Mouse (Mus musculus): ENCODE results near the gene Ralgapb. TPM values are rescaled to one million over a fixed set of nuclear protein-coding genes. Genes with fewer than 3 reads are reported as not detected.
A peak's percentile ranks its signal among the peaks of the same experiment; 100 is the strongest.

Gene Ralgapb
- total RNA-seq, 1 experiment, result 23.0 TPM

DNA sequence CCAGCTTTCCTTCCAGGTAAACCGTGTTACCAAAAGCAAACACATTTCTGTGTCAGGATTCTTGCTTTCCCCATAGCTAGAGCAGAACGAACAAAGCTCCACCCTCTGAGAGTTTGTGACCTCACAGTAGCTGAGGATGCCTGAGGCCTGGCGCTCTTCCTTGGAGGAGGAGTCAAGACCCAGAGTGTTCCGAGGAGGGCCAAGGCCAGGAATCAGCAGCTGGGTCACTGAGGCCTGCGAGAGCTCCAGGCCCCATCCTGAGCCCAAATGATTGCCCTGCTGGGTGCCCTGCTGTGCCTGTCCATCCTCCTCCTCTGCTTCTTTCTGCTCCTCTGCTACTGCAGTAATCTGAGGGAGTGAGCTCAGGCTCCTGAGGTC, 39.5 kb upstream of the Ralgapb start:
- peak overlapping the region; percentile 62; the same call in 1 of the 2 replicates for H3K27ac ChIP-seq (ENCODE audit: insufficient read depth, low read depth, low read length, poor library complexity, severe bottlenecking)
- H3K4me1 ChIP-seq (ENCODE audit: control insufficient read depth in 2 of 2, insufficient read depth in 2 of 2, low read length in 2 of 2, poor library complexity in 1 of 2), result peaks cover 0 to 4% of the 10 kb centered on the region in 2 experiments; a peak in 1 of 4 replicates
- no peaks in the 10 kb centered on the region for H3K36me3 ChIP-seq (ENCODE audit: control insufficient read depth, insufficient read depth, low read length, poor library complexity, severe bottlenecking)
- peak; percentile 47 for DNase-seq (ENCODE audit: low read depth, low spot score)
- in situ Hi-C loops (cut with MboI; ENCODE audit: low sequenced_read_pairs in 2 of 2, unreplicated experiment in 2 of 2), result no loop called here
- peak overlapping the region; percentile 11; the same call in 1 of the 2 replicates for H3K9ac ChIP-seq (ENCODE audit: insufficient read depth, low read depth, low read length, poor library complexity, severe bottlenecking)
- TF ChIP-seq CHD2 (IDR thresholded peaks at IDR 0.05; ENCODE audit: low read depth, low read length), result no peak
- no peak overlapping the region for H3K4me3 ChIP-seq (ENCODE audit: insufficient read depth in 1 of 2, low read depth in 1 of 2, low read length in 2 of 2, poor library complexity in 1 of 2, severe bottlenecking in 1 of 2)
- no peaks in the 10 kb centered on the region for H3K9me3 ChIP-seq (ENCODE audit: control insufficient read depth, insufficient read depth, low read depth, low read length)

- peaks cover 3% of the 10 kb centered on the region; the same call in 1 of the 2 replicates for H3K36me3 ChIP-seq (ENCODE audit: control insufficient read depth, insufficient read depth, low read length, poor library complexity, severe bottlenecking)
Observed at GRCm38 (mm10) chr2:158373061-158373460, 36.6 kb upstream of the Ralgapb start.

DNA sequence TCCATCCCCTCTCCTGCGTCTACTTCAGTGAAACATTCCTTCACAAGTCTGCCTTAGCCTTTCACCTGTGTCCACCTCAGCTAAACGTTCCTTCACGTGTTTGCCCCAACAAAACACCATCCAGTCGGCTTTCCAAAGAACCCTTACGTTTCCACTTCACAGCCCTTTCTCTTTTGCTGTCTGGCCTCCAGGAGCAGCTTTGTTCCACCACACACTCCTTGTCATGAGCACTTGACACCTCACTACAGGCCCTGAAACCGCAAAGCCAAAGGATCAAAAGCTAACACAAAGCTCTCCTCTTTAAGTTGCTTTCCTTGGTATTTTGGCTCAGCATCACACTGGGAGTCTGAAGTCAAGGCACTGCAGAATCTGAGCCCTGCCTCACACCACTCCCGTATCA, 36.1 kb upstream of the Ralgapb start:
- DNase-seq (ENCODE audit: low read depth, low spot score), result no peak
- in situ Hi-C loops (cut with MboI; ENCODE audit: low sequenced_read_pairs in 2 of 2, unreplicated experiment in 2 of 2), result no loop called here
- Histone ChIP-seq H3K27ac (ENCODE audit: insufficient read depth, low read depth, low read length, poor library complexity, severe bottlenecking) (no peak overlapping the region), H3K36me3 (ENCODE audit: control insufficient read depth, insufficient read depth, low read length, poor library complexity, severe bottlenecking) (peaks cover 7% of the 10 kb centered on the region; the same call in 1 of the 2 replicates), H3K9ac (ENCODE audit: insufficient read depth, low read depth, low read length, poor library complexity, severe bottlenecking) (no peak overlapping the region), H3K4me3 (ENCODE audit: insufficient read depth in 1 of 2, low read depth in 1 of 2, low read length in 2 of 2, poor library complexity in 1 of 2, severe bottlenecking in 1 of 2) (no peak overlapping the region), H3K9me3 (ENCODE audit: control insufficient read depth, insufficient read depth, low read depth, low read length) (no peaks in the 10 kb centered on the region), H3K4me1 (ENCODE audit: control insufficient read depth in 2 of 2, insufficient read depth in 2 of 2, low read length in 2 of 2, poor library complexity in 1 of 2) (peaks cover 0 to 9% of the 10 kb centered on the region in 2 experiments; a peak in 1 of 4 replicates)
- TF ChIP-seq MAFK (IDR thresholded peaks at IDR 0.05; ENCODE audit: insufficient read depth, low read depth, low read length) (no peak), ZNF384 (IDR thresholded peaks at IDR 0.05; ENCODE audit: low read depth, low read length) (no peak), ZC3H11A (IDR thresholded peaks at IDR 0.05; ENCODE audit: borderline replicate concordance, low read depth, low read length) (no peak), CHD2 (IDR thresholded peaks at IDR 0.05; ENCODE audit: low read depth, low read length) (no peak), HCFC1 (IDR thresholded peaks at IDR 0.05; ENCODE audit: borderline replicate concordance, insufficient read depth, low read length) (no peak)

More at GRCm38 (mm10) chr2:158373061-158373460, 36.6 kb upstream of the Ralgapb start:
- in situ Hi-C loops (cut with MboI; ENCODE audit: low sequenced_read_pairs in 2 of 2, unreplicated experiment in 2 of 2), result no loop called here
- Histone ChIP-seq H3K4me3 (ENCODE audit: insufficient read depth in 1 of 2, low read depth in 1 of 2, low read length in 2 of 2, poor library complexity in 1 of 2, severe bottlenecking in 1 of 2) (no peak overlapping the region), H3K4me1 (ENCODE audit: control insufficient read depth in 2 of 2, insufficient read depth in 2 of 2, low read length in 2 of 2, poor library complexity in 1 of 2) (peaks cover 0 to 9% of the 10 kb centered on the region in 2 experiments; a peak in 1 of 4 replicates), H3K27ac (ENCODE audit: insufficient read depth, low read depth, low read length, poor library complexity, severe bottlenecking) (no peak overlapping the region), H3K9ac (ENCODE audit: insufficient read depth, low read depth, low read length, poor library complexity, severe bottlenecking) (no peak overlapping the region), H3K9me3 (ENCODE audit: control insufficient read depth, insufficient read depth, low read depth, low read length) (no peaks in the 10 kb centered on the region)
- no peak for DNase-seq (ENCODE audit: low read depth, low spot score)
- TF ChIP-seq ZC3H11A (IDR thresholded peaks at IDR 0.05; ENCODE audit: borderline replicate concordance, low read depth, low read length) (no peak), HCFC1 (IDR thresholded peaks at IDR 0.05; ENCODE audit: borderline replicate concordance, insufficient read depth, low read length) (no peak), ZNF384 (IDR thresholded peaks at IDR 0.05; ENCODE audit: low read depth, low read length) (no peak), CHD2 (IDR thresholded peaks at IDR 0.05; ENCODE audit: low read depth, low read length) (no peak), MAFK (IDR thresholded peaks at IDR 0.05; ENCODE audit: insufficient read depth, low read depth, low read length) (no peak)

GRCm38 (mm10) chr2:158375443-158376122, 34.1 kb upstream of the Ralgapb start, which contains the start of gene Snhg11:
TSS of gene Snhg11 (plus strand) at chr2:158375638.
- no peaks in the 10 kb centered on the region for H3K9me3 ChIP-seq (ENCODE audit: control insufficient read depth, insufficient read depth, low read depth, low read length)
- H3K27ac ChIP-seq (ENCODE audit: insufficient read depth, low read depth, low read length, poor library complexity, severe bottlenecking), result no peak within 1 kb of the TSS
- peak within 1 kb of the TSS; percentile 72 to 73 for H3K4me3 ChIP-seq (ENCODE audit: insufficient read depth in 1 of 2, low read depth in 1 of 2, low read length in 2 of 2, poor library complexity in 1 of 2, severe bottlenecking in 1 of 2)
- in situ Hi-C loops (cut with MboI; ENCODE audit: low sequenced_read_pairs in 2 of 2, unreplicated experiment in 2 of 2), result no loop called here
- DNase-seq (ENCODE audit: low read depth, low spot score), result peak; percentile 54
- peaks cover 0 to 5% of the 10 kb centered on the region in 2 experiments; a peak in 1 of 4 replicates for H3K4me1 ChIP-seq (ENCODE audit: control insufficient read depth in 2 of 2, insufficient read depth in 2 of 2, low read length in 2 of 2, poor library complexity in 1 of 2)
- no peak for TF ChIP-seq ZC3H11A (IDR thresholded peaks at IDR 0.05; ENCODE audit: borderline replicate concordance, low read depth, low read length)
- TF ChIP-seq HCFC1 (IDR thresholded peaks at IDR 0.05; ENCODE audit: borderline replicate concordance, insufficient read depth, low read length), result no peak
- TF ChIP-seq MAFK (IDR thresholded peaks at IDR 0.05; ENCODE audit: insufficient read depth, low read depth, low read length), result no peak
- TF ChIP-seq CHD2 (IDR thresholded peaks at IDR 0.05; ENCODE audit: low read depth, low read length), result no peak
- no peak for TF ChIP-seq ZNF384 (IDR thresholded peaks at IDR 0.05; ENCODE audit: low read depth, low read length)
- peaks cover 10% of the 10 kb centered on the region; the same call in 1 of the 2 replicates for H3K36me3 ChIP-seq (ENCODE audit: control insufficient read depth, insufficient read depth, low read length, poor library complexity, severe bottlenecking)
- peak within 1 kb of the TSS; percentile 70 for H3K9ac ChIP-seq (ENCODE audit: insufficient read depth, low read depth, low read length, poor library complexity, severe bottlenecking)
